Mouse (Mus musculus) kidney, embryonic 14.5 days (tissue): ENCODE results near the gene Olfr270. TPM values are rescaled to one million over a fixed set of nuclear protein-coding genes. Genes with fewer than 3 reads are reported as not detected.

Source experiments
- ATAC-seq: fragments of 200-750 bp; cut with Nextera tagmentation; 2 replicates; pipeline ENCODE4 v1.8.0; 2017; ENCODE audit warnings: moderate number of reproducible peaks, mild to moderate bottlenecking, moderate TSS enrichment, moderate library complexity; ENCODE audit not compliant: low FRiP score, low TSS enrichment
- H3K27ac ChIP-seq: fragments of 300-500 bp; sonication (generic); 2 replicates; pipeline ENCODE4 v1.5.1; 2014; ENCODE audit warnings: low read depth, mild to moderate bottlenecking, low read length, moderate library complexity, mixed read lengths
- H3K27me3 ChIP-seq: fragments of 300-500 bp; sonication (generic); 2 replicates; pipeline ENCODE4 v1.6.1; 2014; ENCODE audit warnings: mild to moderate bottlenecking, low read length; ENCODE audit not compliant: control insufficient read depth, insufficient read depth
- H3K36me3 ChIP-seq: fragments of 300-500 bp; sonication (generic); 2 replicates; pipeline ENCODE4 v1.6.1; 2014; ENCODE audit warnings: low read length, mixed read lengths; ENCODE audit not compliant: control insufficient read depth, insufficient read depth
- H3K4me1 ChIP-seq: fragments of 300-500 bp; sonication (generic); 2 replicates; pipeline ENCODE4 v1.6.1; 2014; ENCODE audit warnings: low read length, mixed read lengths; ENCODE audit not compliant: control insufficient read depth, insufficient read depth
- H3K4me2 ChIP-seq: fragments of 300-500 bp; sonication (generic); replicated peaks from 2 replicates; pipeline ENCODE4 v1.6.1; 2014; ENCODE audit warnings: low read depth, mild to moderate bottlenecking, low read length
- H3K4me3 ChIP-seq: fragments of 300-500 bp; sonication (generic); 2 replicates; pipeline ENCODE4 v1.5.1; 2014; ENCODE audit warnings: mild to moderate bottlenecking, low read length
- H3K9ac ChIP-seq: fragments of 300-500 bp; sonication (generic); 2 replicates; pipeline ENCODE4 v1.6.1; 2014; ENCODE audit warnings: low read depth, mild to moderate bottlenecking, low read length, moderate library complexity
- H3K9me3 ChIP-seq: fragments of 300-500 bp; sonication (generic); 2 replicates; pipeline ENCODE4 v1.6.1; 2016; ENCODE audit warnings: low read length; ENCODE audit not compliant: control insufficient read depth
- WGBS: fragments of 180-500 bp; shearing (Covaris S2); extraction: QIAGEN DNeasy Blood & Tissue Kit; methylation state at CpG from one replicate; pipeline ENCODE4 v1.1.7; 2014; 5-methylcytosine and 5-hydroxymethylcytosine counted together
- polyA plus RNA-seq: library from polyadenylated mRNA; unstranded; fragments of >200 nt; fragmentation: Nextera tagmentation; extraction: Ambion mirVana; gene quantifications from 2 replicates; pipeline ENCODE4 v1.2.1, GENCODE M21; 2014

The Olfr270 gene
- polyA plus RNA-seq, 1 experiment from 2014 or later: not detected

GRCm38 (mm10) chr4:53018392-53018791 is 54.0 kb downstream of the Olfr270 start:
- Histone ChIP-seq H3K9ac (no peak overlapping the region), H3K4me3 (no peak overlapping the region), H3K9me3 (peaks cover 12% of the 10 kb centered on the region), H3K4me2 (no peak overlapping the region), H3K36me3 (peaks cover 41% of the 10 kb centered on the region; the same call in 1 of the 2 replicates), H3K4me1 (no peaks in the 10 kb centered on the region), H3K27me3 (no peaks in the 10 kb centered on the region), H3K27ac (no peak overlapping the region)
- 96% methylated on average over 1 of the region's 1 CpGs for WGBS
- ATAC-seq: no peak

Other genes starting within 250 kb of the Olfr270 start
- not detected in 2 replicates for gene Olfr275, start 149.9 kb upstream of the Olfr270 start, polyA plus RNA-seq
- gene Olfr273, start 105.3 kb upstream of the Olfr270 start, polyA plus RNA-seq: not detected in 2 replicates
- not detected in 2 replicates for gene Olfr272, start 45.4 kb upstream of the Olfr270 start, polyA plus RNA-seq
- 0.17 TPM in 1 of 2 replicates, not detected in the other for gene Nipsnap3a, start 24.7 kb downstream of the Olfr270 start, polyA plus RNA-seq
- gene Nipsnap3b, start 47.3 kb downstream of the Olfr270 start, polyA plus RNA-seq: 73.6 and 80.8 TPM in 2 replicates
- gene Abca1, start 195.3 kb downstream of the Olfr270 start, polyA plus RNA-seq: 3.4 and 5.6 TPM in 2 replicates